In genomic region chr9:108001922-108002770, GRCm38 (mm10) we compare ENCODE assay signal across 8 mouse cellular contexts. TPM values are rescaled to one million over a fixed set of nuclear protein-coding genes. Genes with fewer than 3 reads are reported as not detected.
DNase-seq lines count a peak whose midpoint lies in the region; ATAC-seq lines count a peak whose summit lies in the region.

Gene Ip6k1 (plus strand): TSS chr9:108002501.

- no peaks in the 10 kb centered on the region for H3K9me3 ChIP-seq in heart, embryonic 13.5 days
- H3K9me3 ChIP-seq in liver, embryonic 12.5 days (replicated peaks) = no peaks in the 10 kb centered on the region
- H3K9me3 ChIP-seq in stomach, embryonic 15.5 days = no peaks in the 10 kb centered on the region

- H3K4me2 ChIP-seq in heart, embryonic 13.5 days = peak within 1 kb of the TSS; percentile 92
- H3K4me2 ChIP-seq in liver, embryonic 12.5 days = peak within 1 kb of the TSS; percentile 85
- H3K4me2 ChIP-seq in stomach, embryonic 15.5 days = peak within 1 kb of the TSS; percentile 85

- no peaks in the 10 kb centered on the region for H3K36me3 ChIP-seq in heart, embryonic 13.5 days
- peaks cover 9% of the 10 kb centered on the region for H3K36me3 ChIP-seq in liver, embryonic 12.5 days
- H3K36me3 ChIP-seq in stomach, embryonic 15.5 days = no peaks in the 10 kb centered on the region

- peak; percentile 100 for DNase-seq in CD4-positive, CD25-positive, alpha-beta regulatory T cell, adult 2 months (ENCODE audit: low read depth, low spot score)
- peak; percentile 95 for DNase-seq in fat pad, adult 2 months (ENCODE audit: extremely low read depth, low read depth, low spot score)
- DNase-seq in kidney, postnatal 10 days = peak; percentile 100
- peak; percentile 100 for DNase-seq in natural killer cell, adult 2 months (ENCODE audit: low spot score in 2 of 2)

- peak within 1 kb of the TSS; percentile 73 for H3K27ac ChIP-seq in brown adipose tissue, adult 24 weeks (replicated peaks; ENCODE audit: low read depth, low read length)
- H3K27ac ChIP-seq in heart, embryonic 13.5 days (replicated peaks) = peak within 1 kb of the TSS; percentile 97
- H3K27ac ChIP-seq in liver, embryonic 12.5 days = peak within 1 kb of the TSS; percentile 95
- peak within 1 kb of the TSS; percentile 94 for H3K27ac ChIP-seq in stomach, embryonic 15.5 days

- H3K4me3 ChIP-seq in brown adipose tissue, adult 24 weeks (ENCODE audit: insufficient read depth, low read depth, low read length) = peak within 1 kb of the TSS; percentile 94
- peak within 1 kb of the TSS; percentile 99 for H3K4me3 ChIP-seq in heart, embryonic 13.5 days
- H3K4me3 ChIP-seq in liver, embryonic 12.5 days = peak within 1 kb of the TSS; percentile 90
- peak within 1 kb of the TSS; percentile 100 for H3K4me3 ChIP-seq in stomach, embryonic 15.5 days (replicated peaks)

- WGBS in heart, embryonic 13.5 days = 1% methylated on average over 51 of the region's 51 CpGs
- WGBS in liver, embryonic 12.5 days (ENCODE audit: insufficient replicate concordance) = under 1% methylated on average over 51 of the region's 51 CpGs
- under 1% methylated on average over 51 of the region's 51 CpGs for WGBS in stomach, embryonic 15.5 days

- peak within 1 kb of the TSS; percentile 99 for H3K9ac ChIP-seq in heart, embryonic 13.5 days
- H3K9ac ChIP-seq in liver, embryonic 12.5 days = peak within 1 kb of the TSS; percentile 98
- peak within 1 kb of the TSS; percentile 96 for H3K9ac ChIP-seq in stomach, embryonic 15.5 days

- peaks cover 10% of the 10 kb centered on the region for H3K4me1 ChIP-seq in brown adipose tissue, adult 24 weeks (ENCODE audit: control insufficient read depth, insufficient read depth, insufficient read length, low read length)
- peaks cover 31% of the 10 kb centered on the region for H3K4me1 ChIP-seq in heart, embryonic 13.5 days
- peaks cover 45% of the 10 kb centered on the region for H3K4me1 ChIP-seq in liver, embryonic 12.5 days
- H3K4me1 ChIP-seq in stomach, embryonic 15.5 days = 0 out of 2 replicates have a peak, but pooled peaks cover 7% of the 10 kb centered on the region

- ATAC-seq in heart, embryonic 13.5 days (ENCODE audit: extremely low read depth, insufficient number of reproducible peaks, low FRiP score, low TSS enrichment) = peak; percentile 97
- ATAC-seq in liver, embryonic 12.5 days = peak; percentile 97
- peak; percentile 98 for ATAC-seq in stomach, embryonic 15.5 days (ENCODE audit: insufficient read depth, low FRiP score, low read depth)

- H3K27me3 ChIP-seq in heart, embryonic 13.5 days (replicated peaks) = no peaks in the 10 kb centered on the region
- no peaks in the 10 kb centered on the region for H3K27me3 ChIP-seq in liver, embryonic 12.5 days (replicated peaks)
- no peaks in the 10 kb centered on the region for H3K27me3 ChIP-seq in stomach, embryonic 15.5 days (replicated peaks)

RNA-seq across cellular contexts. Expression of gene Ip6k1, which starts in this region (rescaled TPM):
- polyA plus RNA-seq in brown adipose tissue, adult 24 weeks (2012; ENCODE audit: insufficient read depth, insufficient read length, missing spikeins) = 14.7 and 20.7 TPM in 2 replicates
- 37.0 and 40.7 TPM in 2 replicates for polyA plus RNA-seq in heart, embryonic 13.5 days (2015; fragmentation: Nextera tagmentation; extraction: Ambion mirVana)
- polyA plus RNA-seq in liver, embryonic 12.5 days (2016; fragmentation: Nextera tagmentation; extraction: Ambion mirVana) = 43.7 and 47.7 TPM in 2 replicates
- 46.7 and 48.4 TPM in 2 replicates for polyA plus RNA-seq in stomach, embryonic 15.5 days (2015; fragmentation: Nextera tagmentation; extraction: Ambion mirVana)

Comparison
In these comparisons a context has a peak if more than half of its experiments do, and no peak if none do; other contexts are left out.
1. Peak in every context shown above with its lines: DNase-seq, ATAC-seq, H3K4me3 ChIP-seq and H3K27ac ChIP-seq.